Mouse (Mus musculus): ENCODE measurements around the gene Fam189a2.

Fam189a2 gene

GRCm38 (mm10) chr19:23946026-23946685, 84.7 kb downstream of the Fam189a2 start:
- no peak for DNase-seq (ENCODE audit: low read depth in 1 of 2, low spot score in 2 of 2)

- no peak for DNase-seq (ENCODE audit: low read depth in 1 of 2, low spot score in 2 of 2)
Observed at GRCm38 (mm10) chr19:23942886-23943285, 87.9 kb downstream of the Fam189a2 start.

- DNase-seq (ENCODE audit: low read depth in 1 of 2, low spot score in 2 of 2): no peak
Observed at GRCm38 (mm10) chr19:23941422-23941949, 89.3 kb downstream of the Fam189a2 start.

GRCm38 (mm10) chr19:23930826-23931225, 100.0 kb downstream of the Fam189a2 start:
- DNase-seq (ENCODE audit: low read depth in 1 of 2, low spot score in 2 of 2): no peak

GRCm38 (mm10) chr19:23925541-23925940, 105.3 kb downstream of the Fam189a2 start:
- no peak for DNase-seq (ENCODE audit: low read depth in 1 of 2, low spot score in 2 of 2)

DNA sequence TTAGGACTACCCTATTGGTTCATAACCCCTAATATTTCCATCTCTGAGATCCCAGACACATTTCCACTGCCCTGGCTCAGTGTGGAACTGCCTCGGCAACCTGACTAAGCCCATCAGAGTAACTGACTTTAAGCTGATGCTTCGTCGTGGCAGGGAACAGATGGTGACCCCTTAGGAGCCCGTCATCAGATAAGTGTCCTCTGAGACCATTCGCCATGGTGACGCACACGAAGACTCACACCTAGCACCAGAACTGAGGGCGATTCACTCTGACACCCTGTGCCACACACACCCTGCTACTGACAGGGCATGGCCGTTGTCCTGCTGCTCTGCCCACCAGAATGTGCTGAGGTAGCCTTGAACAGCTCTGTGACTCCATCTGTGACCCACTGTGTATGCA, 106.0 kb downstream of the Fam189a2 start:
- no peak for DNase-seq (ENCODE audit: low read depth in 1 of 2, low spot score in 2 of 2)

DNA sequence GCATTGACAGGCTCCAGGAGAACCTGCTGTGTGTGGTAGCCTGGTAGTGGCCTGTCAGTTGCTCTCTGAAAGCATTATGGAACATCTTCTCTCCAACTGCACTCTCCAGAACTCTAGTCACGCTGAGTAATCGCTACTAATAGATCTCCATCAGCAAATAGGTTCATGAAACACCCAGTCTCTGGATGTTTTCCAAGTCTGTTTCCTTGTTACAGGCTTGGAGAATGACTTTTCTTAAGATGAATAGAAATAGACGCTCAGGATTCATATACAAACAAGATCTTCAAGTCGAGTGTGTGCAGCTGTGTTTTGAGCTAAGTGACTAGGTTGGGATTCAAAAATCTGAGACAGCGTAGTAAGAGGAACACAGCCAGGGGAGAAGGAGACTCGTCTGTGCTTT, 106.8 kb downstream of the Fam189a2 start:
- no peak for DNase-seq (ENCODE audit: low read depth in 1 of 2, low spot score in 2 of 2)

All from monocyte, adult 2 months (primary cell).